Mouse (Mus musculus) testis, adult 2 months (tissue): Measurements from ENCODE around the gene Desi1.

Experiments used
- CTCF ChIP-seq: fragments of 200-500 bp; IDR thresholded peaks from 2 replicates; pipeline ENCODE4 v1.5.1; 2012; ENCODE audit warnings: low read depth, mild to moderate bottlenecking, inconsistent platforms, low read length, moderate library complexity; ENCODE audit not compliant: control insufficient read depth, insufficient read depth, insufficient replicate concordance
- POLR2A ChIP-seq: fragments of 200-500 bp; IDR thresholded peaks from 2 replicates; pipeline ENCODE4 v1.6.1; 2012; ENCODE audit warnings: low read depth, mild to moderate bottlenecking, inconsistent platforms, low read length, moderate library complexity; ENCODE audit not compliant: control insufficient read depth

GRCm38 (mm10) chr15:81952310-81952709 is 81.4 kb downstream of the Desi1 start:
- no peak for TF ChIP-seq CTCF
- TF ChIP-seq POLR2A = no peak
